Mouse (Mus musculus) urinary bladder, postnatal 25 days (tissue): ENCODE results near the gene Adgrl2.

ENCODE experiments used
- DNase-seq: peaks from one replicate; pipeline ENCODE4 v3.0.0; 2022; ENCODE audit warnings: low spot score

The Adgrl2 gene

GRCm38 (mm10) chr3:148921966-148922587 is 68.3 kb downstream of the Adgrl2 start:
- no peak for DNase-seq

GRCm38 (mm10) chr3:148920881-148921280 is 69.5 kb downstream of the Adgrl2 start:
- DNase-seq: no peak

GRCm38 (mm10) chr3:148918425-148918824 is 71.9 kb downstream of the Adgrl2 start:
- no peak for DNase-seq

GRCm38 (mm10) chr3:148917837-148918236 is 72.5 kb downstream of the Adgrl2 start:
- no peak for DNase-seq

- no peak for DNase-seq
Observed at GRCm38 (mm10) chr3:148916226-148916625, 74.1 kb downstream of the Adgrl2 start.

- no peak for DNase-seq
Observed at GRCm38 (mm10) chr3:148912944-148913684, 77.2 kb downstream of the Adgrl2 start.

GRCm38 (mm10) chr3:148912536-148912935 is 77.8 kb downstream of the Adgrl2 start:
- DNase-seq: no peak

- DNase-seq: no peak
Observed at GRCm38 (mm10) chr3:148907873-148908272, 82.5 kb downstream of the Adgrl2 start.

- DNase-seq: no peak
Observed at GRCm38 (mm10) chr3:148907024-148907778, 83.2 kb downstream of the Adgrl2 start.

GRCm38 (mm10) chr3:148905906-148906779 is 84.2 kb downstream of the Adgrl2 start:
- DNase-seq: no peak

- no peak for DNase-seq
Observed at GRCm38 (mm10) chr3:148905435-148905834, 84.9 kb downstream of the Adgrl2 start.

- no peak for DNase-seq
Observed at GRCm38 (mm10) chr3:148899857-148900256, 90.5 kb downstream of the Adgrl2 start.

GRCm38 (mm10) chr3:148899416-148899815 is 90.9 kb downstream of the Adgrl2 start:
- DNase-seq: no peak

- DNase-seq: no peak
Observed at GRCm38 (mm10) chr3:148898535-148899250, 91.7 kb downstream of the Adgrl2 start.

- DNase-seq: no peak
Observed at GRCm38 (mm10) chr3:148896281-148896680, 94.1 kb downstream of the Adgrl2 start.

- DNase-seq: no peak
Observed at GRCm38 (mm10) chr3:148895396-148896109, 94.8 kb downstream of the Adgrl2 start.

- no peak for DNase-seq
Observed at GRCm38 (mm10) chr3:148894867-148895266, 95.5 kb downstream of the Adgrl2 start.

GRCm38 (mm10) chr3:148887902-148888301 is 102.5 kb downstream of the Adgrl2 start:
- no peak for DNase-seq

- DNase-seq: no peak
Observed at GRCm38 (mm10) chr3:148886956-148887355, 103.4 kb downstream of the Adgrl2 start.

- DNase-seq: no peak
Observed at GRCm38 (mm10) chr3:148885980-148886668, 104.2 kb downstream of the Adgrl2 start.
